Mouse (Mus musculus): Measurements from ENCODE around the gene Anks4b. TPM values are rescaled to one million over a fixed set of nuclear protein-coding genes. Genes with fewer than 3 reads are reported as not detected.
A peak's percentile ranks its signal among the peaks of the same experiment; 100 is the strongest.

Anks4b gene
- polyA plus RNA-seq, 1 experiment: 0.17 TPM

DNA sequence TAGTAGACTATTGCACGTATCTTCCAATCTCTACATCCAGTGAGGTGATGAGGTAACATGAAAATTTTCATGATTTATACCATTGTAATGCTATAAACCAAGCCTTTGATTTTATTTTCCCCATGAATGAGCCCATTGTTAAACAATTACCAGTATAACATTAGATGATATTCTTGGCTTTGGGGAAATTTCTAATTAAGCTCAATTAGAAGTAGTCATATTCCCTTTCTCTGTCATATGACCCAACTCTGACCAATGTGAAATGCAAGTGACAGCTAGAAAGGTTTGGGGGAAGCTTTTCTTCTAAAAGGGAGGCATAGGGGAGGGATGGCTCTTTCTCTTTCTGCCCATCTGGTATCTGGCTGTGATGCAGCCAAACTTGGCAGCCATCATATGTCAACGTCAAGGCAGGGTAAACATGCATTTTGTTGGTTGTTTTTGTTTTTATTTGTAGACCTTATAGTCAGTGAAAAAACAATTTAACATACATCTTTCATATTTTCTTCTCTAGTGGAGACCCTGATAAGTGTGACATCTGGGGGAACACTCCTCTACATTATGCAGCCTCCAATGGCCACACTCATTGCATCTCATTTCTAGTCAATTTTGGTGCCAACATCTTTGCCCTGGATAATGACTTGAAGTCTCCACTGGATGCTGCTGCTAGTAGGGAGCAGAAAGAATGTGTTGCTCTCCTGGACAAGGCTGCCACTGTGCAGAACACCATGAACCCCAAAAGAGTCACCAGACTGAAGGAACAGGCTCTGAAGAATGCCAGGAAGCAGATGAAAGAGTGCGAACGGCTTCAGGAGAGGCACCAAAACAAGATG is 8.0 kb downstream of the Anks4b start:
- Histone ChIP-seq H3K4me1 (ENCODE audit: control insufficient read depth, insufficient read depth, low read length) (no peaks in the 10 kb centered on the region; the same call in 1 of the 2 replicates), H3K27ac (ENCODE audit: insufficient read depth, low read length) (no peak overlapping the region), H3K4me3 (ENCODE audit: insufficient read depth, low read length) (no peak overlapping the region)
- TF ChIP-seq CTCF (IDR thresholded peaks at IDR 0.05; ENCODE audit: extremely low read depth, insufficient read depth, low read length): no peak
- no peak for TF ChIP-seq POLR2A (IDR thresholded peaks at IDR 0.05; ENCODE audit: extremely low read depth, insufficient read depth, low read length)

- Histone ChIP-seq H3K27ac (ENCODE audit: insufficient read depth, low read length) (no peak overlapping the region), H3K4me1 (ENCODE audit: control insufficient read depth, insufficient read depth, low read length) (no peaks in the 10 kb centered on the region), H3K4me3 (ENCODE audit: insufficient read depth, low read length) (no peak overlapping the region)
- TF ChIP-seq CTCF (IDR thresholded peaks at IDR 0.05; ENCODE audit: extremely low read depth, insufficient read depth, low read length) (no peak), POLR2A (IDR thresholded peaks at IDR 0.05; ENCODE audit: extremely low read depth, insufficient read depth, low read length) (no peak)
Observed at GRCm38 (mm10) chr7:120182891-120183290, 9.2 kb downstream of the Anks4b start.

DNA sequence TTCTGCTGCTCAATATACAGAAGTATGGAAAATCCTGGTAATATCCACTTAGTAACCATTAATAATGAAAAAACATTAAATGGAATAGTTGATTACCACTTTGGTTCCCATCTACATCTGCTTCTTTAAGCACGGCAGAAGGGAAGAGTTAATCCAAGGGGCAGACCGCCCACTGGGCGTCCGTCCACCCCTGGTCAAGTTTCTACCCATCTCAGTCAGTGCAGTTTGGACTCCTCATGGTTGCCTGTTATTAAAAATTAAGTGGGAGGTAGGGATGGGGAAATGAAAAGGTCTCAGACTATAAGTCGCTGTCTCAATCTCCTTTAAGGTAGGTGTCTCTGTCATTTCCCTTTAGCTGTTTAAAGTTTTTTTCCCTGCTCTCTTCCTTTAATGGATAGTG is 15.3 kb downstream of the Anks4b start:
- Histone ChIP-seq H3K27ac (ENCODE audit: insufficient read depth, low read length) (no peak overlapping the region), H3K4me3 (ENCODE audit: insufficient read depth, low read length) (no peak overlapping the region), H3K4me1 (ENCODE audit: control insufficient read depth, insufficient read depth, low read length) (no peaks in the 10 kb centered on the region)
- TF ChIP-seq POLR2A (IDR thresholded peaks at IDR 0.05; ENCODE audit: extremely low read depth, insufficient read depth, low read length) (no peak), CTCF (IDR thresholded peaks at IDR 0.05; ENCODE audit: extremely low read depth, insufficient read depth, low read length) (no peak)

DNA sequence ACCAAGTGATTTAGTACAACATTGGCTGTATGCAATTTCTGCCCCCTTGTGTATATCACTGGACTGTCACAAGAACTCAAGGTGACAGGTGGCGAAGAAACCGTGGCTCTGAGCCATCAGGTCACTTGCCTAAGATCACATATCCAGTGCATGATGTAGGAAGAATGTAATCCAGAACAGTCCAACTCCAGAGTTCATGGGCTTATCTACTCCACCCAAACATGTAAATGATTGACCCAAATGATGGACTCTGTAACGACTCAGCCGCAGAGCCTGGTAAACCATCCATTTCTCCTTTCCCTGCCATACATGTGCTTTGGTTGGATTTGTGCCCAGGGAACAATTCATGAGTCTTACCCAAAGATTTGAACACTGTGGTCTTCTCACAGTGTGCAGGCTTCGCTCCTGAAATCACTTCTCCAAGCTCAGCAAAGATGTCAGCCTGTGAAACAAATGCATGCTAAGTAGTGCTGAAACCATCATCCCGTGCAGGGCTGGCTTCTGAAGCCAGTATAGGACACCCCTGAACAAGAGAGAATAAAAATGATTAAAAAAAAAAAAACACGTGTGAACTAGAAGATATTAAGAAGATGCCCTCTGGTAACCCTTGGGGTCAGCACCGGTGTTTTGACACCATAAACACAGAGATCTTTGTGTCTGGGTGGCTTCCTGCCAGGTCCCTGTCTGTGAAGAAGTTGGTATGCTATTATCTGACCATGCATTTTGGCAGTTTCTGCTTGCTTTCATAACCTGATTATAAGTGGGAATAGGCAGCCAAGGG is 15.9 kb downstream of the Anks4b start:
- TF ChIP-seq POLR2A (IDR thresholded peaks at IDR 0.05; ENCODE audit: extremely low read depth, insufficient read depth, low read length): no peak
- TF ChIP-seq CTCF (IDR thresholded peaks at IDR 0.05; ENCODE audit: extremely low read depth, insufficient read depth, low read length): no peak

DNA sequence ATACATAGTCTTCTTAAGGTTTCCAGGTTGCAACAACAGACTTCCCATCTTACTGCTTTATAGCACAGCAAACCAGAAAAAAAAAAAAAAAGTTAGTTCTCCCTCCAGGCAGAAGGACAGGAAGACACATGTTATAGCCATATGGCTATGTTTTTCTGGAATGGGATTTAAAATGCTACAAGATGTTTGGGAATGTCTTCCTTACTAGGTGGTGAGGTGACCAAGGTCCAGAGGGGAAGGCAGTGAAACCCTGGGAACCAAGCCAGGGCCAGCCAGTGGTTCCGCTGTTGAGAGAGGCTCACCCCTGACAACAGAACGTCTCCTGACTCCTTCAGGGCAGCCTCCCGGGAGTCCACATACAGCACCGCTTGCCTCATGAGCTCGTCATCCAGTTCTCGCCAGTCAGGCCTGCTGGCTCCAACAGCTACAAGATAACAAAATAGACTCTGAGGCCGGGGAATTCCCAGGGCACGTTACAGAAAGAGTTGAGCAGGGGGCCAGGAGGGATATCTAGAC is 16.6 kb downstream of the Anks4b start:
- no peaks in the 10 kb centered on the region for H3K4me1 ChIP-seq (ENCODE audit: control insufficient read depth, insufficient read depth, low read length)
- no peak overlapping the region for H3K27ac ChIP-seq (ENCODE audit: insufficient read depth, low read length)
- no peak overlapping the region for H3K4me3 ChIP-seq (ENCODE audit: insufficient read depth, low read length)
- TF ChIP-seq POLR2A (IDR thresholded peaks at IDR 0.05; ENCODE audit: extremely low read depth, insufficient read depth, low read length) (no peak), CTCF (IDR thresholded peaks at IDR 0.05; ENCODE audit: extremely low read depth, insufficient read depth, low read length) (no peak)

More for the DNA sequence above, 15.9 kb downstream of the Anks4b start:
- Histone ChIP-seq H3K4me3 (ENCODE audit: insufficient read depth, low read length) (no peak overlapping the region), H3K4me1 (ENCODE audit: control insufficient read depth, insufficient read depth, low read length) (no peaks in the 10 kb centered on the region), H3K27ac (ENCODE audit: insufficient read depth, low read length) (no peak overlapping the region)

GRCm38 (mm10) chr7:120192207-120192606 is 18.5 kb downstream of the Anks4b start:
- Histone ChIP-seq H3K4me3 (ENCODE audit: insufficient read depth, low read length) (no peak overlapping the region), H3K27ac (ENCODE audit: insufficient read depth, low read length) (no peak overlapping the region), H3K4me1 (ENCODE audit: control insufficient read depth, insufficient read depth, low read length) (peaks cover 2% of the 10 kb centered on the region; the same call in 1 of the 2 replicates)
- no peak for TF ChIP-seq POLR2A (IDR thresholded peaks at IDR 0.05; ENCODE audit: extremely low read depth, insufficient read depth, low read length)
- no peak for TF ChIP-seq CTCF (IDR thresholded peaks at IDR 0.05; ENCODE audit: extremely low read depth, insufficient read depth, low read length)

- Histone ChIP-seq H3K4me1 (ENCODE audit: control insufficient read depth, insufficient read depth, low read length) (peaks cover 2% of the 10 kb centered on the region; the same call in 1 of the 2 replicates), H3K27ac (ENCODE audit: insufficient read depth, low read length) (no peak overlapping the region), H3K4me3 (ENCODE audit: insufficient read depth, low read length) (no peak overlapping the region)
- TF ChIP-seq CTCF (IDR thresholded peaks at IDR 0.05; ENCODE audit: extremely low read depth, insufficient read depth, low read length) (no peak), POLR2A (IDR thresholded peaks at IDR 0.05; ENCODE audit: extremely low read depth, insufficient read depth, low read length) (no peak)
Observed at GRCm38 (mm10) chr7:120192816-120193215, 19.2 kb downstream of the Anks4b start.

DNA sequence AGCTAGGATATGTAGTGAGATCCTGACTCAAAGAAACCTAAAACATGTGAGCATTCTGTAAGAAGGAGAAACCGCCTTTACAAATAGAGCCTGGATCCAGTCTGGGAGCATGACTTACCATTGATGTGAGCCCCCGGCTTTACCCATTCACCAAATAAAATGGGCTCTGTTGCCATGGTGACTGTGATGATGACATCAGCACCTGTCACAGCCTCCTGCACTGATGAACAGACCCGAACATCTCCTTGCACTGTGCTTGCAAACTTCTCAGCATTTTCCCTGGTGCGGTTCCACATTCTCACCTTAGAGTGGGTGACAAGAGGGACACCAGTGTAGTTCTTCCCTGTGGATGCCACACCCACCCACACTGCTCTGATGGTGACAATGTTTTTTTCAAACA is 21.5 kb downstream of the Anks4b start:
- H3K4me1 ChIP-seq (ENCODE audit: control insufficient read depth, insufficient read depth, low read length): peaks cover 2% of the 10 kb centered on the region; the same call in 1 of the 2 replicates
- no peak overlapping the region for H3K4me3 ChIP-seq (ENCODE audit: insufficient read depth, low read length)
- TF ChIP-seq CTCF (IDR thresholded peaks at IDR 0.05; ENCODE audit: extremely low read depth, insufficient read depth, low read length) (no peak), POLR2A (IDR thresholded peaks at IDR 0.05; ENCODE audit: extremely low read depth, insufficient read depth, low read length) (no peak)
- H3K27ac ChIP-seq (ENCODE audit: insufficient read depth, low read length): no peak overlapping the region

- TF ChIP-seq CTCF (IDR thresholded peaks at IDR 0.05; ENCODE audit: extremely low read depth, insufficient read depth, low read length) (no peak), POLR2A (IDR thresholded peaks at IDR 0.05; ENCODE audit: extremely low read depth, insufficient read depth, low read length) (no peak)
- H3K4me1 ChIP-seq (ENCODE audit: control insufficient read depth, insufficient read depth, low read length): no peaks in the 10 kb centered on the region
- H3K4me3 ChIP-seq (ENCODE audit: insufficient read depth, low read length): peak overlapping the region; percentile 56
- peak overlapping the region; percentile 80; the same call in 1 of the 2 replicates for H3K27ac ChIP-seq (ENCODE audit: insufficient read depth, low read length)
Observed at GRCm38 (mm10) chr7:120201231-120201744, 27.6 kb downstream of the Anks4b start.

Data from cortical plate, adult 2 months (tissue).